ENCODE assay signal across 13 mouse cellular contexts in genomic region chr9:102782926-102783850, GRCm38 (mm10). TPM values are rescaled to one million over a fixed set of nuclear protein-coding genes. Genes with fewer than 3 reads are reported as not detected.
DNase-seq lines count a peak whose midpoint lies in the region; ATAC-seq and TF ChIP-seq lines count a peak whose summit lies in the region.
"Had no signal": no experiment of that assay in that cellular context is flagged by ENCODE, and none has a peak within 500 bp of the region (broad histone marks: within the 10 kb centered on the region; RNA-seq: fewer than 3 reads in every experiment).

No protein-coding gene starts in this region.

- no peaks in the 10 kb centered on the region for H3K79me2 ChIP-seq in heart, adult 2 months (replicated peaks; ENCODE audit: control insufficient read depth, insufficient read depth, low read length)

- no peak for ATAC-seq in limb, embryonic 13.5 days (ENCODE audit: low FRiP score, low read depth)
- ATAC-seq in inflammation-experienced regulatory T-cells, adult 6 months = no peak
- ATAC-seq: forebrain, embryonic 13.5 days had no signal

- no peaks in the 10 kb centered on the region for H3K27me3 ChIP-seq in heart, adult 2 months (ENCODE audit: control insufficient read depth, insufficient read depth, low read length)
- H3K27me3 ChIP-seq in limb, embryonic 13.5 days = no peaks in the 10 kb centered on the region
- 0 out of 2 replicates have a peak, but pooled peaks cover 3% of the 10 kb centered on the region for H3K27me3 ChIP-seq in midbrain, embryonic 10.5 days (ENCODE audit: low read depth, poor library complexity, severe bottlenecking)
- H3K27me3 ChIP-seq: forebrain, embryonic 13.5 days; lung, embryonic 15.5 days; neural tube, embryonic 12.5 days had no signal

- H3K9ac ChIP-seq in heart, adult 2 months (ENCODE audit: low read depth, low read length) = no peak overlapping the region
- 0 out of 2 replicates have a peak overlapping the region, but pooled peaks have one; percentile 35 for H3K9ac ChIP-seq in limb, embryonic 13.5 days
- H3K9ac ChIP-seq: forebrain, embryonic 13.5 days; lung, embryonic 15.5 days; neural tube, embryonic 12.5 days had no signal

- H3K27ac ChIP-seq in heart, adult 2 months = 0 out of 2 replicates have a peak overlapping the region, but pooled peaks have one; percentile 5
- H3K27ac ChIP-seq in limb, embryonic 13.5 days = no peak overlapping the region
- no peak overlapping the region for H3K27ac ChIP-seq in midbrain, embryonic 10.5 days (replicated peaks)
- H3K27ac ChIP-seq: forebrain, embryonic 13.5 days; lung, embryonic 15.5 days; neural tube, embryonic 12.5 days had no signal

- 40% methylated on average over 25 of the region's 25 CpGs for WGBS in heart, adult 2 months
- WGBS in limb, embryonic 13.5 days = 72% methylated on average over 25 of the region's 25 CpGs
- 68% methylated on average over 25 of the region's 25 CpGs for WGBS in midbrain, embryonic 10.5 days

- TF ChIP-seq EP300 in heart, adult 2 months (IDR thresholded peaks at IDR 0.05; ENCODE audit: insufficient read depth, low read depth, low read length) = no peak

- 0 out of 2 replicates have a peak, but pooled peaks cover 3% of the 10 kb centered on the region for H3K9me3 ChIP-seq in limb, embryonic 13.5 days
- no peaks in the 10 kb centered on the region for H3K9me3 ChIP-seq in midbrain, embryonic 10.5 days (replicated peaks)
- H3K9me3 ChIP-seq: forebrain, embryonic 13.5 days; lung, embryonic 15.5 days; neural tube, embryonic 12.5 days had no signal

- H3K4me1 ChIP-seq in heart, adult 2 months (ENCODE audit: control insufficient read depth, insufficient read depth, low read length) = peaks cover 23% of the 10 kb centered on the region
- peaks cover 35% of the 10 kb centered on the region for H3K4me1 ChIP-seq in limb, embryonic 13.5 days
- H3K4me1 ChIP-seq in midbrain, embryonic 10.5 days = peaks cover 35% of the 10 kb centered on the region

- TF ChIP-seq POLR2A in heart, adult 2 months (IDR thresholded peaks at IDR 0.05; ENCODE audit: insufficient read depth, low read depth, low read length) = no peak

- H3K4me2 ChIP-seq in limb, embryonic 13.5 days (replicated peaks) = no peak overlapping the region
- H3K4me2 ChIP-seq: forebrain, embryonic 13.5 days; lung, embryonic 15.5 days; neural tube, embryonic 12.5 days had no signal

- intact Hi-C loops in heart, adult 2 months (cut with DNase I) = no loop called here
- intact Hi-C loops in heart, postnatal 10 days (cut with DNase I) = no loop called here

- TF ChIP-seq CTCF in heart, adult 2 months (IDR thresholded peaks at IDR 0.05) = no peak

- DNase-seq in heart, adult 2 months = no peak
- DNase-seq in heart, postnatal 10 days = no peak
- DNase-seq in A20 (ENCODE audit: low read depth, low spot score) = peak; percentile 36
- DNase-seq in adrenal gland, postnatal 25 days = peak; percentile 26
- DNase-seq in midbrain, embryonic 10.5 days (ENCODE audit: low spot score) = no peak
- no peak for DNase-seq in urinary bladder, postnatal 4 days (ENCODE audit: low spot score in 2 of 2)
- DNase-seq: gastrocnemius, postnatal 25 days; right cerebral cortex, adult 18-20 months had no signal

- H3K4me3 ChIP-seq in heart, adult 2 months = no peak overlapping the region
- H3K4me3 ChIP-seq in limb, embryonic 13.5 days = no peak overlapping the region
- no peak overlapping the region for H3K4me3 ChIP-seq in midbrain, embryonic 10.5 days
- H3K4me3 ChIP-seq: forebrain, embryonic 13.5 days; lung, embryonic 15.5 days; neural tube, embryonic 12.5 days had no signal

- peaks cover 4% of the 10 kb centered on the region for H3K36me3 ChIP-seq in heart, adult 2 months (ENCODE audit: control insufficient read depth, insufficient read depth, low read length)
- no peaks in the 10 kb centered on the region for H3K36me3 ChIP-seq in limb, embryonic 13.5 days
- H3K36me3 ChIP-seq in midbrain, embryonic 10.5 days = no peaks in the 10 kb centered on the region
- H3K36me3 ChIP-seq: lung, embryonic 15.5 days; neural tube, embryonic 12.5 days had no signal

RNA-seq across cellular contexts. Expression of gene Ryk, which starts 51.5 kb away (rescaled TPM):
- total RNA-seq in heart, adult 2 months (2021) = 10 to 100 TPM; 38.1 to 39.7 TPM
- polyA plus RNA-seq in heart, adult 2 months (2012; rRNA removed) = 31.5 and 45.1 TPM in 2 replicates
- total RNA-seq in heart, postnatal 10 days (2021) = 10 to 100 TPM; 43.9 to 50.9 TPM
- total RNA-seq in adrenal gland, postnatal 25 days (2021) = 55.2 and 57.1 TPM in 2 replicates
- 23.7 and 24.5 TPM in 2 replicates for polyA plus RNA-seq in limb, embryonic 13.5 days (2015; fragmentation: Nextera tagmentation; extraction: Ambion mirVana)
- 1 to 10 TPM; 2.6 to 3.2 (median 3.1) TPM for polyA plus RNA-seq in inflammation-experienced regulatory T-cells, adult 6 months (2017; shearing (Covaris generic))
- polyA plus RNA-seq in midbrain, embryonic 10.5 days (2016; fragmentation: Nextera tagmentation; extraction: Ambion mirVana) = 12.9 and 13.7 TPM in 2 replicates

Comparison
In these comparisons a context has a peak if more than half of its experiments do, and no peak if none do; other contexts are left out.
1. DNase-seq: peak in A20 (single experiment) and adrenal gland, postnatal 25 days (single experiment); none in heart, adult 2 months (0 of 2), heart, postnatal 10 days (0 of 2), midbrain, embryonic 10.5 days (single experiment) and urinary bladder, postnatal 4 days (0 of 2).